Mouse (Mus musculus) intestine, embryonic 15.5 days (tissue): Measurements from ENCODE around the gene Gm28363. TPM values are rescaled to one million over a fixed set of nuclear protein-coding genes. Genes with fewer than 3 reads are reported as not detected.
"Not testable (repeated sequence)": the region's sequence is repeated elsewhere in the genome, so short reads cannot be mapped to it uniquely, and the experiment has no call there.

Source experiments
- ATAC-seq: fragments of 200-750 bp; cut with Nextera tagmentation; 2 replicates; pipeline ENCODE4 v1.8.0; 2017; ENCODE audit warnings: moderate TSS enrichment, moderate library complexity
- H3K27ac ChIP-seq: fragments of 300-500 bp; sonication (generic); 2 replicates; pipeline ENCODE4 v1.5.1; 2015; ENCODE audit warnings: mild to moderate bottlenecking, inconsistent platforms
- H3K27me3 ChIP-seq: fragments of 300-500 bp; sonication (generic); replicated peaks from 2 replicates; pipeline ENCODE4 v1.6.1; 2015; ENCODE audit warnings: inconsistent platforms
- H3K36me3 ChIP-seq: fragments of 300-500 bp; sonication (generic); 2 replicates; pipeline ENCODE4 v1.6.1; 2015; ENCODE audit warnings: inconsistent platforms
- H3K4me1 ChIP-seq: fragments of 300-500 bp; sonication (generic); replicated peaks from 2 replicates; pipeline ENCODE4 v1.6.1; 2015; ENCODE audit warnings: inconsistent platforms
- H3K4me2 ChIP-seq: fragments of 300-500 bp; sonication (generic); replicated peaks from 2 replicates; pipeline ENCODE4 v1.6.1; 2015; ENCODE audit warnings: mild to moderate bottlenecking, inconsistent platforms
- H3K4me3 ChIP-seq: fragments of 300-500 bp; sonication (generic); replicated peaks from 2 replicates; pipeline ENCODE4 v1.5.1; 2015; ENCODE audit warnings: inconsistent platforms
- H3K9ac ChIP-seq: fragments of 300-500 bp; sonication (generic); 2 replicates; pipeline ENCODE4 v1.6.1; 2015; ENCODE audit warnings: inconsistent platforms
- H3K9me3 ChIP-seq: fragments of 300-500 bp; sonication (generic); 2 replicates; pipeline ENCODE4 v1.6.1; 2016; ENCODE audit warnings: inconsistent platforms
- WGBS: fragments of 180-500 bp; shearing (Covaris S2); methylation state at CpG from one replicate; pipeline ENCODE4 v1.1.7; 2015; 5-methylcytosine and 5-hydroxymethylcytosine counted together
- polyA plus RNA-seq: library from polyadenylated mRNA; unstranded; fragments of >200 nt; fragmentation: Nextera tagmentation; extraction: Ambion mirVana; gene quantifications from 2 replicates; pipeline ENCODE4 v1.2.1, GENCODE M21; 2015

The Gm28363 gene
- not detected in 2 replicates for polyA plus RNA-seq

- H3K27ac ChIP-seq, H3K36me3 ChIP-seq, H3K4me3 ChIP-seq, H3K27me3 ChIP-seq, H3K9me3 ChIP-seq, H3K4me1 ChIP-seq, H3K4me2 ChIP-seq, H3K9ac ChIP-seq, ATAC-seq: not testable (repeated sequence)
- WGBS: 64% methylated on average over 2 of the region's 2 CpGs
Measured at GRCm38 (mm10) chr1:117696831-117697230, at the start of gene Gm28363. Gene Gm28363, plus strand, starts transcription at chr1:117697131.

GRCm38 (mm10) chr1:117650236-117650635 lies 46.7 kb upstream of the Gm28363 start:
- not testable (repeated sequence) for ATAC-seq

More at GRCm38 (mm10) chr1:117650236-117650635, 46.7 kb upstream of the Gm28363 start:
- not testable (repeated sequence) for H3K27me3 ChIP-seq, H3K9me3 ChIP-seq, H3K9ac ChIP-seq, H3K4me1 ChIP-seq, H3K4me3 ChIP-seq, H3K27ac ChIP-seq, H3K4me2 ChIP-seq, H3K36me3 ChIP-seq
- WGBS: 74% methylated on average over 1 of the region's 1 CpGs

Other genes with a start within 250 kb of the Gm28363 start
- gene B020011L13Rik, start 84.0 kb downstream of the Gm28363 start, polyA plus RNA-seq: not detected in 2 replicates
- gene Gm28360, start 132.9 kb downstream of the Gm28363 start, polyA plus RNA-seq: not detected in 2 replicates
- not detected in 2 replicates for gene Gm28168, start 230.9 kb downstream of the Gm28363 start, polyA plus RNA-seq